Mouse (Mus musculus): Measurements from ENCODE around the gene Cux2. TPM values are rescaled to one million over a fixed set of nuclear protein-coding genes. Genes with fewer than 3 reads are reported as not detected.

Gene Cux2
- polyA plus RNA-seq, 1 experiment from 2014 or later: 3.1 TPM

DNA sequence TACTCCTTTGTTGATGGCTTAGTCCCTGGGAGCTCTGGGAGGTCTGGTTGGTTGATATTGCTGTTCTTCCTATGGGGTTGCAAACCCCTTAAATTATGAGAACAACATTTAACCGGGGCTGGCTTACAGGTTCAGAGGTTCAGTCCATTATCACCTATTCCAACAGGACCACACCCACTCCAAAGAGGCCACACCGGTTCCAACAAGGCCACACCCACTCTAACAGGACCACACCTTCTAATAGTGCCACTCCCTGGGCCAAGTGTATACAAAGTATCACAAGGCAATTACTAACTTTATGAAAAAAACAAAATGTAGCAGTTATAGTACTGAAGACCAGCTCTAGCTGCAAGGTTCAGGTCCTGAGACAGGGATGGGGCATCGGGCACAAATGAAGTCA lies 34.6 kb upstream of the Cux2 start:
- H3K36me3 ChIP-seq (ENCODE audit: control insufficient read depth, insufficient read depth): no peaks in the 10 kb centered on the region
- ATAC-seq (ENCODE audit: low read depth): no peak
- no peak overlapping the region for H3K9ac ChIP-seq (ENCODE audit: low read depth, low read length)
- no peaks in the 10 kb centered on the region for H3K9me3 ChIP-seq (replicated peaks; ENCODE audit: control insufficient read depth, low read length)
- H3K4me3 ChIP-seq (ENCODE audit: low read depth, low read length): no peak overlapping the region
- no peaks in the 10 kb centered on the region; the same call in 1 of the 2 replicates for H3K4me1 ChIP-seq (ENCODE audit: control insufficient read depth, low read depth, low read length)
- no peaks in the 10 kb centered on the region for H3K27me3 ChIP-seq (ENCODE audit: control insufficient read depth, insufficient read depth, low read depth, low read length)
- no peak overlapping the region for H3K27ac ChIP-seq (ENCODE audit: low read length)
- WGBS (ENCODE audit: insufficient replicate concordance): 48% methylated on average over 3 of the region's 3 CpGs
- H3K4me2 ChIP-seq (ENCODE audit: low read depth, low read length): no peak overlapping the region

DNA sequence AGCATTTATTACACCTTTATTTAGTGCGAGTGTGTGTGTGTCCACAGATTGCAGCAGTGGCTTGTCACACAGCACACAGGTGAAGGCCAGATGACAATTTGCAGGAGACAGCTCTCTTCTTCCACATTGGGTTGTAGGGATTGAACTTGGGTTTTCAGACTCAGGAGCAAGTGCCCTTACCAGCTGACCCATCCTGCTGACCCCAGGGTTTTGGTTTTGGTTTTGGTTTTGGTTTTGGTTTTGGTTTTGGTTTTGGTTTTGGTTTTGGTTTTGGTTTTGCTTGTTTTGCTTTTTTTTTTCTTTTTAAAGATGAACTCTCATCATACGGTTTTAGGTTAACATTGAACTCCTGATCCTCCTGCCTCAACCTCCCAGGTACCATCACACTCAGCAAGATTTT lies 33.4 kb upstream of the Cux2 start:
- H3K4me3 ChIP-seq (ENCODE audit: low read depth, low read length): no peak overlapping the region
- WGBS (ENCODE audit: insufficient replicate concordance): 76% methylated on average over 2 of the region's 2 CpGs
- ATAC-seq (ENCODE audit: low read depth): no peak
- no peak overlapping the region for H3K27ac ChIP-seq (ENCODE audit: low read length)
- H3K9ac ChIP-seq (ENCODE audit: low read depth, low read length): no peak overlapping the region
- H3K9me3 ChIP-seq (replicated peaks; ENCODE audit: control insufficient read depth, low read length): no peaks in the 10 kb centered on the region
- H3K4me1 ChIP-seq (ENCODE audit: control insufficient read depth, low read depth, low read length): no peaks in the 10 kb centered on the region; the same call in 1 of the 2 replicates
- H3K4me2 ChIP-seq (ENCODE audit: low read depth, low read length): no peak overlapping the region
- no peaks in the 10 kb centered on the region for H3K36me3 ChIP-seq (ENCODE audit: control insufficient read depth, insufficient read depth)
- no peaks in the 10 kb centered on the region for H3K27me3 ChIP-seq (ENCODE audit: control insufficient read depth, insufficient read depth, low read depth, low read length)

DNA sequence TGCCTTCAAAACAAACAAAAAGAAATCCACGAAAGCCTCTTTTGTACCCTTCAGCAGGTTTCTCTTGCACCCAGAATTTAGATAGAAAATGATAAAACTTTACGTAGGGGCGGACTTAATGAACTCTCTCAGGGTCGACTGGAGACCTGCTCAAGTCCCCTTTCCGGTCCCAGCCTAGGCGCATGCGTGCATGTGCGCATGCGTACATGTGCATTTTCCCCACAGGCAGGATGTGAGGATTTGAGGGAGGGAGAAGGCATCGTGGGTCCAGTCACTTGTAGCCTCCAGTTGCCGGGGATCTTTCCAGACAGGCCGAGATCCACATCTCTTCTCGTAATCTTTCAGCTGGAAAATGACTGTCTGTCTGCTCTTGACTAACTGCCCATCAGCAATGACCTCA lies 31.6 kb upstream of the Cux2 start:
- 73% methylated on average over 13 of the region's 13 CpGs for WGBS (ENCODE audit: insufficient replicate concordance)
- no peak overlapping the region for H3K4me3 ChIP-seq (ENCODE audit: low read depth, low read length)

GRCm38 (mm10) chr5:122080930-122081329 lies 31.0 kb upstream of the Cux2 start:
- H3K4me2 ChIP-seq (ENCODE audit: low read depth, low read length): no peak overlapping the region
- H3K36me3 ChIP-seq (ENCODE audit: control insufficient read depth, insufficient read depth): no peaks in the 10 kb centered on the region
- H3K27me3 ChIP-seq (ENCODE audit: control insufficient read depth, insufficient read depth, low read depth, low read length): no peaks in the 10 kb centered on the region
- no peak overlapping the region for H3K4me3 ChIP-seq (ENCODE audit: low read depth, low read length)
- ATAC-seq (ENCODE audit: low read depth): no peak
- no peaks in the 10 kb centered on the region for H3K9me3 ChIP-seq (replicated peaks; ENCODE audit: control insufficient read depth, low read length)
- no peak overlapping the region for H3K27ac ChIP-seq (ENCODE audit: low read length)
- H3K9ac ChIP-seq (ENCODE audit: low read depth, low read length): no peak overlapping the region
- H3K4me1 ChIP-seq (ENCODE audit: control insufficient read depth, low read depth, low read length): no peaks in the 10 kb centered on the region; the same call in 1 of the 2 replicates
- 76% methylated on average over 11 of the region's 11 CpGs for WGBS (ENCODE audit: insufficient replicate concordance)

More for the DNA sequence above, 31.6 kb upstream of the Cux2 start:
- no peak overlapping the region for H3K9ac ChIP-seq (ENCODE audit: low read depth, low read length)
- H3K9me3 ChIP-seq (replicated peaks; ENCODE audit: control insufficient read depth, low read length): no peaks in the 10 kb centered on the region
- no peaks in the 10 kb centered on the region for H3K27me3 ChIP-seq (ENCODE audit: control insufficient read depth, insufficient read depth, low read depth, low read length)
- H3K4me2 ChIP-seq (ENCODE audit: low read depth, low read length): no peak overlapping the region
- H3K36me3 ChIP-seq (ENCODE audit: control insufficient read depth, insufficient read depth): no peaks in the 10 kb centered on the region
- ATAC-seq (ENCODE audit: low read depth): no peak
- H3K27ac ChIP-seq (ENCODE audit: low read length): no peak overlapping the region
- H3K4me1 ChIP-seq (ENCODE audit: control insufficient read depth, low read depth, low read length): no peaks in the 10 kb centered on the region; the same call in 1 of the 2 replicates

DNA sequence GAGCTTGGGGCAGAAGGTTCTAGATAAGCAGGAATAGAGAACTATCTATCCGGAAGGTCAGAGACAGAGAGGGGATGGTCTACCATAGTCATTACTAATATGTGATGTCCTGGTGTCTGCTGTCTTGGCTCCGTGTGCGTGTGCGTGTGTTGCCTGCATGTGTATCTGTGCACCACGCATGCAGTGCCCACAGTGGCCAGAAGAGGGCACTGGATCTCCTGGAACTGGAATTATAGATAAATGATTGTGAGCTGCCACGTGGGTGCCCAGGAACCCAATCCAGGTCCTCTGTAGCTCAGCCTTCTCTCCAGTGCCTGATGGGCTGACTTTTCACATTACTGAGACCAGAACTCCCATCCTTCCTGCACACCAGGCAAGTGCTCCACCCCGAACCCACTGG lies 29.9 kb upstream of the Cux2 start:
- Histone ChIP-seq H3K4me1 (ENCODE audit: control insufficient read depth, low read depth, low read length) (no peaks in the 10 kb centered on the region; the same call in 1 of the 2 replicates), H3K27ac (ENCODE audit: low read length) (no peak overlapping the region), H3K9me3 (replicated peaks; ENCODE audit: control insufficient read depth, low read length) (no peaks in the 10 kb centered on the region), H3K27me3 (ENCODE audit: control insufficient read depth, insufficient read depth, low read depth, low read length) (no peaks in the 10 kb centered on the region), H3K4me3 (ENCODE audit: low read depth, low read length) (no peak overlapping the region), H3K4me2 (ENCODE audit: low read depth, low read length) (no peak overlapping the region), H3K36me3 (ENCODE audit: control insufficient read depth, insufficient read depth) (no peaks in the 10 kb centered on the region), H3K9ac (ENCODE audit: low read depth, low read length) (no peak overlapping the region)
- no peak for ATAC-seq (ENCODE audit: low read depth)
- 71% methylated on average over 7 of the region's 7 CpGs for WGBS (ENCODE audit: insufficient replicate concordance)

GRCm38 (mm10) chr5:122077244-122077643 lies 27.3 kb upstream of the Cux2 start:
- Histone ChIP-seq H3K9me3 (replicated peaks; ENCODE audit: control insufficient read depth, low read length) (no peaks in the 10 kb centered on the region), H3K27ac (ENCODE audit: low read length) (no peak overlapping the region), H3K36me3 (ENCODE audit: control insufficient read depth, insufficient read depth) (no peaks in the 10 kb centered on the region), H3K4me3 (ENCODE audit: low read depth, low read length) (no peak overlapping the region), H3K9ac (ENCODE audit: low read depth, low read length) (no peak overlapping the region), H3K4me2 (ENCODE audit: low read depth, low read length) (no peak overlapping the region), H3K27me3 (ENCODE audit: control insufficient read depth, insufficient read depth, low read depth, low read length) (no peaks in the 10 kb centered on the region), H3K4me1 (ENCODE audit: control insufficient read depth, low read depth, low read length) (no peaks in the 10 kb centered on the region)
- no peak for ATAC-seq (ENCODE audit: low read depth)
- WGBS (ENCODE audit: insufficient replicate concordance): 54% methylated on average over 4 of the region's 4 CpGs

- Histone ChIP-seq H3K4me1 (ENCODE audit: control insufficient read depth, low read depth, low read length) (no peaks in the 10 kb centered on the region), H3K4me2 (ENCODE audit: low read depth, low read length) (no peak overlapping the region), H3K9me3 (replicated peaks; ENCODE audit: control insufficient read depth, low read length) (no peaks in the 10 kb centered on the region), H3K27ac (ENCODE audit: low read length) (no peak overlapping the region), H3K9ac (ENCODE audit: low read depth, low read length) (no peak overlapping the region), H3K27me3 (ENCODE audit: control insufficient read depth, insufficient read depth, low read depth, low read length) (no peaks in the 10 kb centered on the region), H3K36me3 (ENCODE audit: control insufficient read depth, insufficient read depth) (no peaks in the 10 kb centered on the region), H3K4me3 (ENCODE audit: low read depth, low read length) (no peak overlapping the region)
- ATAC-seq (ENCODE audit: low read depth): no peak
- WGBS (ENCODE audit: insufficient replicate concordance): 39% methylated on average over 3 of the region's 3 CpGs
These were observed 25.8 kb upstream of the Cux2 start for GRCm38 (mm10) chr5:122075736-122076135.

- Histone ChIP-seq H3K9me3 (replicated peaks; ENCODE audit: control insufficient read depth, low read length) (no peaks in the 10 kb centered on the region), H3K9ac (ENCODE audit: low read depth, low read length) (no peak overlapping the region), H3K4me1 (ENCODE audit: control insufficient read depth, low read depth, low read length) (no peaks in the 10 kb centered on the region), H3K27ac (ENCODE audit: low read length) (no peak overlapping the region), H3K4me3 (ENCODE audit: low read depth, low read length) (no peak overlapping the region), H3K4me2 (ENCODE audit: low read depth, low read length) (no peak overlapping the region), H3K27me3 (ENCODE audit: control insufficient read depth, insufficient read depth, low read depth, low read length) (no peaks in the 10 kb centered on the region), H3K36me3 (ENCODE audit: control insufficient read depth, insufficient read depth) (no peaks in the 10 kb centered on the region)
- 64% methylated on average over 4 of the region's 4 CpGs for WGBS (ENCODE audit: insufficient replicate concordance)
- no peak for ATAC-seq (ENCODE audit: low read depth)
These were observed 22.1 kb upstream of the Cux2 start for GRCm38 (mm10) chr5:122071997-122072396.

DNA sequence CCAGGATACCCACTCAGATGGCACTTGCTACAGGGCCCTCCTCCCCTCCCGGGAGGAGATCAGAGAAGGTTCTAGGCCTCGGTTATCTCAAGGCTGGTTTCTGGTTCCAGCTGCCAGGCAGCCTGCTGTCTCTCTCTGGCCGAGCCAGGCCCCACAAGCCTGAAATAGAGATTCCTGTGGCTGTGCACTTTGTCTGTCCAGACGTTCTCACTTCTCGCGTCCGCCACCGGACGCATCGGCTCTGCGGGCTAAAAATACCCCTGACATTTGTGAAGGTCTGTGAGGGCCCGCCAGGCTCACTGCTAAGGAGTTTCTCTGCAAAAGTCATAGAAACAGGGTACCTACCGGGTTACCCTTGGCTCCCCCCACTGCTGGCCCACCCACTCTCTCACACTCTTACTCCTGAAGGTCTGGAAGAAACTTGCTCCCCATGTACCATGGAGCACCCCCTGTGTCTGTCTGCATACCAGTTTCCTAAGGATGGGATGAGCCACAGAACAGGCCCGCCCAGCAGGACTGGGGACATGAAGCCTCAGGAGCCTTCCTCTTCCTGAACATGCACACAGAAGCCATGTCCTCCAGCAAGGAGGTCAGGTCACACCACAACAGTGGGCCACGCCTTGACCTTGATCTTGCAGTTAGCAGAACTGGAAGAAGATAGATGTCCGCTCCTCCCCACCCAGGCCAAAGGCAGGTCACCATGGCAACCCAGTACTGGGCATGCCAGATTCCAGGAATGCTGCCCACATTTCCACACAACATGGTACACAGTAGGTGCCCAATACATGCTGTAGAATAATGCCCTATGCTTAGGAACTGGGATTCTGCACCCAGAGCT lies 21.3 kb upstream of the Cux2 start:
- Histone ChIP-seq H3K9me3 (replicated peaks; ENCODE audit: control insufficient read depth, low read length) (no peaks in the 10 kb centered on the region), H3K4me3 (ENCODE audit: low read depth, low read length) (no peak overlapping the region), H3K36me3 (ENCODE audit: control insufficient read depth, insufficient read depth) (no peaks in the 10 kb centered on the region), H3K27ac (ENCODE audit: low read length) (no peak overlapping the region), H3K9ac (ENCODE audit: low read depth, low read length) (no peak overlapping the region), H3K4me2 (ENCODE audit: low read depth, low read length) (no peak overlapping the region), H3K27me3 (ENCODE audit: control insufficient read depth, insufficient read depth, low read depth, low read length) (no peaks in the 10 kb centered on the region), H3K4me1 (ENCODE audit: control insufficient read depth, low read depth, low read length) (no peaks in the 10 kb centered on the region)
- ATAC-seq (ENCODE audit: low read depth): no peak
- 54% methylated on average over 16 of the region's 16 CpGs for WGBS (ENCODE audit: insufficient replicate concordance)
